Mouse (Mus musculus) neural tube, embryonic 13.5 days (tissue): ENCODE results near the gene Pitpnm1. TPM values are rescaled to one million over a fixed set of nuclear protein-coding genes. Genes with fewer than 3 reads are reported as not detected.
A peak's percentile ranks its signal among the peaks of the same experiment; 100 is the strongest.

Experiments used
- ATAC-seq: fragments of 200-750 bp; cut with Nextera tagmentation; 2 replicates; pipeline ENCODE4 v1.8.0; 2017; ENCODE audit warnings: low read depth, mild to moderate bottlenecking, moderate TSS enrichment, moderate library complexity
- H3K27ac ChIP-seq: fragments of 300-500 bp; sonication (generic); replicated peaks from 2 replicates; pipeline ENCODE4 v1.5.1; 2015; ENCODE audit warnings: moderate library complexity, mild to moderate bottlenecking, inconsistent platforms
- H3K27me3 ChIP-seq: fragments of 300-500 bp; sonication (generic); 2 replicates; pipeline ENCODE4 v1.6.1; 2015; ENCODE audit warnings: mild to moderate bottlenecking, inconsistent platforms
- H3K36me3 ChIP-seq: fragments of 300-500 bp; sonication (generic); 2 replicates; pipeline ENCODE4 v1.6.1; 2015; ENCODE audit warnings: mild to moderate bottlenecking, inconsistent platforms
- H3K4me1 ChIP-seq: fragments of 300-500 bp; sonication (generic); replicated peaks from 2 replicates; pipeline ENCODE4 v1.6.1; 2015; ENCODE audit warnings: inconsistent platforms
- H3K4me2 ChIP-seq: fragments of 300-500 bp; sonication (generic); 2 replicates; pipeline ENCODE4 v1.6.1; 2015; ENCODE audit warnings: inconsistent platforms, mild to moderate bottlenecking, moderate library complexity
- H3K4me3 ChIP-seq: fragments of 300-500 bp; sonication (generic); 2 replicates; pipeline ENCODE4 v1.5.1; 2015; ENCODE audit warnings: mild to moderate bottlenecking, inconsistent platforms
- H3K9ac ChIP-seq: fragments of 300-500 bp; sonication (generic); 2 replicates; pipeline ENCODE4 v1.6.1; 2015; ENCODE audit warnings: moderate library complexity, mild to moderate bottlenecking, inconsistent platforms
- H3K9me3 ChIP-seq: fragments of 300-500 bp; sonication (generic); 2 replicates; pipeline ENCODE4 v1.6.1; 2016; ENCODE audit warnings: inconsistent platforms
- WGBS: fragments of 180-500 bp; shearing (Covaris S2); methylation state at CpG from one replicate; pipeline ENCODE4 v1.1.7; 2015; 5-methylcytosine and 5-hydroxymethylcytosine counted together
- polyA plus RNA-seq: library from polyadenylated mRNA; unstranded; fragments of >200 nt; fragmentation: Nextera tagmentation; extraction: Ambion mirVana; gene quantifications from 2 replicates; pipeline ENCODE4 v1.2.1, GENCODE M21; 2015

The Pitpnm1 gene
- polyA plus RNA-seq, 1 experiment from 2014 or later, result 37.8 TPM

GRCm38 (mm10) chr19:4100718-4101261, 992 bp downstream of the Pitpnm1 start:
- peak overlapping the region; percentile 78 for H3K27ac ChIP-seq
- peak overlapping the region; percentile 60 for H3K4me3 ChIP-seq
- no peaks in the 10 kb centered on the region for H3K9me3 ChIP-seq
- 0 out of 2 replicates have a peak, but pooled peaks have one; percentile 3 for ATAC-seq
- peak overlapping the region; percentile 80 for H3K9ac ChIP-seq
- peak overlapping the region; percentile 85 for H3K4me2 ChIP-seq
- WGBS, result under 1% methylated on average over 52 of the region's 52 CpGs
- peaks cover 69% of the 10 kb centered on the region for H3K4me1 ChIP-seq
- H3K36me3 ChIP-seq, result peaks cover 14% of the 10 kb centered on the region
- H3K27me3 ChIP-seq, result peaks cover 16% of the 10 kb centered on the region

GRCm38 (mm10) chr19:4101466-4101865, 1.7 kb downstream of the Pitpnm1 start:
- H3K27ac ChIP-seq, result peak overlapping the region; percentile 78; the same call in 1 of the 2 replicates
- H3K36me3 ChIP-seq, result peaks cover 14% of the 10 kb centered on the region
- ATAC-seq, result no peak
- peaks cover 63% of the 10 kb centered on the region for H3K4me1 ChIP-seq
- H3K4me3 ChIP-seq, result peak overlapping the region; percentile 60
- peak overlapping the region; percentile 85 for H3K4me2 ChIP-seq
- H3K9me3 ChIP-seq, result no peaks in the 10 kb centered on the region
- peaks cover 16% of the 10 kb centered on the region for H3K27me3 ChIP-seq
- peak overlapping the region; percentile 80 for H3K9ac ChIP-seq
- WGBS, result 60% methylated on average over 6 of the region's 6 CpGs

GRCm38 (mm10) chr19:4102049-4102448, 2.3 kb downstream of the Pitpnm1 start:
- Histone ChIP-seq H3K4me1 (peaks cover 62% of the 10 kb centered on the region), H3K36me3 (peaks cover 20% of the 10 kb centered on the region), H3K27ac (no peak overlapping the region), H3K4me3 (peak overlapping the region; percentile 60), H3K9ac (no peak overlapping the region), H3K9me3 (no peaks in the 10 kb centered on the region), H3K4me2 (peak overlapping the region; percentile 85), H3K27me3 (peaks cover 16% of the 10 kb centered on the region)
- ATAC-seq, result no peak
- WGBS, result 88% methylated on average over 2 of the region's 2 CpGs

GRCm38 (mm10) chr19:4102626-4103025, 2.8 kb downstream of the Pitpnm1 start:
- peaks cover 16% of the 10 kb centered on the region for H3K27me3 ChIP-seq
- H3K4me2 ChIP-seq, result no peak overlapping the region
- H3K9ac ChIP-seq, result no peak overlapping the region
- no peak overlapping the region for H3K27ac ChIP-seq
- peaks cover 58% of the 10 kb centered on the region for H3K4me1 ChIP-seq
- 95% methylated on average over 12 of the region's 12 CpGs for WGBS
- peaks cover 25% of the 10 kb centered on the region for H3K36me3 ChIP-seq
- H3K4me3 ChIP-seq, result no peak overlapping the region
- no peaks in the 10 kb centered on the region for H3K9me3 ChIP-seq
- ATAC-seq, result no peak

GRCm38 (mm10) chr19:4103294-4103693, 3.5 kb downstream of the Pitpnm1 start:
- WGBS, result 92% methylated on average over 18 of the region's 18 CpGs
- Histone ChIP-seq H3K27me3 (peaks cover 16% of the 10 kb centered on the region), H3K27ac (no peak overlapping the region), H3K36me3 (peaks cover 31% of the 10 kb centered on the region), H3K4me3 (no peak overlapping the region), H3K4me1 (peaks cover 52% of the 10 kb centered on the region), H3K9me3 (no peaks in the 10 kb centered on the region), H3K9ac (no peak overlapping the region), H3K4me2 (no peak overlapping the region)
- no peak for ATAC-seq

GRCm38 (mm10) chr19:4103792-4104191, 4.0 kb downstream of the Pitpnm1 start:
- Histone ChIP-seq H3K36me3 (peaks cover 31% of the 10 kb centered on the region), H3K4me1 (peaks cover 47% of the 10 kb centered on the region), H3K27ac (no peak overlapping the region), H3K4me3 (no peak overlapping the region), H3K27me3 (peaks cover 16% of the 10 kb centered on the region), H3K9me3 (no peaks in the 10 kb centered on the region), H3K9ac (no peak overlapping the region), H3K4me2 (no peak overlapping the region)
- WGBS, result 92% methylated on average over 3 of the region's 3 CpGs
- no peak for ATAC-seq

- ATAC-seq, result no peak
- peak overlapping the region; percentile 56 for H3K27ac ChIP-seq
- no peak overlapping the region for H3K4me3 ChIP-seq
- H3K36me3 ChIP-seq, result peaks cover 40% of the 10 kb centered on the region
- WGBS, result 86% methylated on average over 16 of the region's 16 CpGs
- H3K9ac ChIP-seq, result no peak overlapping the region
- no peaks in the 10 kb centered on the region for H3K9me3 ChIP-seq
- no peak overlapping the region for H3K4me2 ChIP-seq
- peaks cover 16% of the 10 kb centered on the region for H3K27me3 ChIP-seq
- peaks cover 37% of the 10 kb centered on the region for H3K4me1 ChIP-seq
Measured at GRCm38 (mm10) chr19:4104675-4105194, 4.9 kb downstream of the Pitpnm1 start.

GRCm38 (mm10) chr19:4106654-4107053, 6.9 kb downstream of the Pitpnm1 start:
- H3K27ac ChIP-seq, result no peak overlapping the region
- H3K9me3 ChIP-seq, result no peaks in the 10 kb centered on the region
- H3K4me1 ChIP-seq, result peaks cover 18% of the 10 kb centered on the region
- H3K4me3 ChIP-seq, result no peak overlapping the region
- peaks cover 57% of the 10 kb centered on the region for H3K36me3 ChIP-seq
- WGBS, result 91% methylated on average over 14 of the region's 14 CpGs
- no peak overlapping the region for H3K4me2 ChIP-seq
- no peak overlapping the region for H3K9ac ChIP-seq
- H3K27me3 ChIP-seq, result peaks cover 10% of the 10 kb centered on the region
- ATAC-seq, result no peak

GRCm38 (mm10) chr19:4108535-4108934, 8.7 kb downstream of the Pitpnm1 start:
- ATAC-seq, result no peak
- Histone ChIP-seq H3K9me3 (no peaks in the 10 kb centered on the region), H3K9ac (no peak overlapping the region), H3K4me2 (no peak overlapping the region), H3K27me3 (no peaks in the 10 kb centered on the region), H3K36me3 (peaks cover 71% of the 10 kb centered on the region), H3K4me3 (no peak overlapping the region), H3K27ac (no peak overlapping the region), H3K4me1 (peaks cover 8% of the 10 kb centered on the region; the same call in 1 of the 2 replicates)
- 87% methylated on average over 9 of the region's 9 CpGs for WGBS

GRCm38 (mm10) chr19:4112063-4112960, 12.5 kb downstream of the Pitpnm1 start:
- ATAC-seq, result no peak
- WGBS, result 95% methylated on average over 26 of the region's 26 CpGs
- H3K9ac ChIP-seq, result no peak overlapping the region

GRCm38 (mm10) chr19:4113186-4113805, 13.5 kb downstream of the Pitpnm1 start:
- Histone ChIP-seq H3K4me3 (no peak overlapping the region), H3K9me3 (no peaks in the 10 kb centered on the region), H3K9ac (no peak overlapping the region), H3K4me1 (no peaks in the 10 kb centered on the region), H3K27me3 (no peaks in the 10 kb centered on the region), H3K27ac (no peak overlapping the region), H3K4me2 (no peak overlapping the region), H3K36me3 (peaks cover 91% of the 10 kb centered on the region)
- no peak for ATAC-seq
- 81% methylated on average over 13 of the region's 13 CpGs for WGBS

More at GRCm38 (mm10) chr19:4112063-4112960, 12.5 kb downstream of the Pitpnm1 start:
- Histone ChIP-seq H3K36me3 (peaks cover 90% of the 10 kb centered on the region), H3K4me3 (no peak overlapping the region), H3K27me3 (no peaks in the 10 kb centered on the region), H3K9me3 (no peaks in the 10 kb centered on the region), H3K4me1 (no peaks in the 10 kb centered on the region), H3K27ac (no peak overlapping the region), H3K4me2 (no peak overlapping the region)

- Histone ChIP-seq H3K27ac (no peak overlapping the region), H3K4me2 (no peak overlapping the region), H3K27me3 (no peaks in the 10 kb centered on the region), H3K9ac (no peak overlapping the region), H3K4me1 (no peaks in the 10 kb centered on the region), H3K9me3 (no peaks in the 10 kb centered on the region), H3K4me3 (no peak overlapping the region), H3K36me3 (peaks cover 91% of the 10 kb centered on the region)
- whole genome bisulfite sequencing, result 62% methylated on average over 5 of the region's 5 CpGs
- ATAC-seq, result no peak
Measured at GRCm38 (mm10) chr19:4113806-4114230, 14.0 kb downstream of the Pitpnm1 start.
